Mouse (Mus musculus): Measurements from ENCODE around the gene Prrx1.

Prrx1 gene

DNA sequence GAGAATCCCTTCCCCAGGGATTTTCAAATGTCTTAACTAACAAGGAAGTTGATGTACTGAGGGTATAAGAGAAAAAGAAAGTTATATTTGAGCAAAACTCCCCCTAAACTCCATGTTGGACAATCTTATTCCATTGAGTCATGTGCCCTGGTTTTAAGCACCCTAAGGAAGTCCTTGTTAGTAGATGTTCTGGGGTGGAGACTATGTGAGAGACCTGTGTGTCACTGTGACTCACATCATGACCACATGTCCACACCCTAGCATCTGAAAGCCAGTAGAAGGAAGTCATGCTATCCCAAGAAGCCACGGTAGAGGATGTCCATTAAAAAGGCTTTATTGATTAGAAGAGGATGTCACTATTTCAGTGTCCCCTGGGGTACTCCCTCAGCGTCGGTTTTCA is 40.4 kb downstream of the Prrx1 start:
- 88% methylated on average over 3 of the region's 3 CpGs for WGBS

DNA sequence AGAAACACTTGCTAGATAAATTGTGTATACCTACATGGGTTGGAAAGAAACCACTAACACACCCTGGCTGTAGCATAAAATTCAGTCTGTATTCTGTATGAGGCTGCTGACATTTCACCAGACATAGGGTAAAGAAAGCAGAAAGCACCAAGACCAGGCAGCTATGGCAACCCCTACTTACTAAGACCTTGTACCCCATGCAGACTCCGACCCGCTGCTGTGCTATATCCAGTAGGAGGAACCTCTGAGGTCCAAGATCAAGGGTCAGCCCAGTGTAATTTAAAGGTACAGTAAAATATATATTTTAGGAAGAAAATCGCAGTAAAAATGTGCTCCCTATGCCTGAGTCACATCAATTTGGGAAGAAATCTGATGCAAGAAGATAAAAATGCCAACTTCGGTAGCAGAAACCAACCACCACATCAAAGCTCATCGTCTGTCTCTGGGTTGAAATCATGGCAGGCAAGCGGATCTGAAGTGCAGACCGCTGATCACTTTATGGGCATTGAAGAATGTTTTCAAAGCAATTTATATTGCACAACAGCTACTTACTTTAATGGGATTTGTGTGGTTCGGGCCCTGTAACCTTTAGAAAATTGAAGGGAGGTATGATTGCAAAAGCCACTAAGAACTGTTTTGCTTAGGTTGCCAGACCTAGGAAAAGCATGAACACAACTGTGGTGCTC is 46.5 kb downstream of the Prrx1 start:
- WGBS, result 85% methylated on average over 8 of the region's 8 CpGs

DNA sequence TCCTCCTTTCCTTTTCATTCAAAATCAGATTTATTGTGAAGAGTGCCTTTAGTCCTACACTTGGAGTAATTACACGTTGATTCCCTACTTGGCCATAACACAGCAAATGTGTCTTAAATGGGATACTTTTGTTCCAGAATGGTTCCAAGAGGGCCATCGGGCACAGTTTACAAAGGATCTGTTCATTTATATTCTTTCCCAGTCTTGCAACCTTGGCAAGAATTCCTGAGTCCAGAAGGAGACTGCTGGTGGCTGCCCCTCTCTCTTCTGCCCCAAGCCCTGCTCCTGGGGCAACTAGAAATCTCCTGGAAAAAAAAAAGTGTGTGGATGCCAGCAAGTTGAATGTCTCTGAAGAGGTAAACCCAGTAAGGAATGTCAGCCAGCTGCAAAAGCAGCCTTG is 56.2 kb downstream of the Prrx1 start:
- 46% methylated on average over 2 of the region's 2 CpGs for WGBS

DNA sequence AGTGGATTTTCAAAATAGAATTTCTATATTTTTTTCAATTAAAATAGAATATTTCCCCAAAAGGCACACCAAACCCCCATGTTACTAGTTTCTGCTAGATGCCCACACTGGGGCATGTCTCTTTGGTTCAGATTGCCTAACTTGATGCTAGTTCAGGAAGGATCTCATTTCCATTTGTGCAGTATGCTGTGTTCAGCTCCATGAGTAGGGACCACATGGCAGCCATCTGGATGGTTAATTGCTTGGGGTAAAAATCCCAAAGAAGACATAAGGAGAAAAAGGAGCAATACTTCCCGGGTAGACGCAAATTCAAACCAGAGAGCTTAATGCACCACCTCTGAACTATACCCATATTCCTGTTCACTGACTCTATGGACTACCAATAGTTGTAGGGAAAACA is 57.6 kb downstream of the Prrx1 start:
- WGBS, result 57% methylated on average over 2 of the region's 2 CpGs

DNA sequence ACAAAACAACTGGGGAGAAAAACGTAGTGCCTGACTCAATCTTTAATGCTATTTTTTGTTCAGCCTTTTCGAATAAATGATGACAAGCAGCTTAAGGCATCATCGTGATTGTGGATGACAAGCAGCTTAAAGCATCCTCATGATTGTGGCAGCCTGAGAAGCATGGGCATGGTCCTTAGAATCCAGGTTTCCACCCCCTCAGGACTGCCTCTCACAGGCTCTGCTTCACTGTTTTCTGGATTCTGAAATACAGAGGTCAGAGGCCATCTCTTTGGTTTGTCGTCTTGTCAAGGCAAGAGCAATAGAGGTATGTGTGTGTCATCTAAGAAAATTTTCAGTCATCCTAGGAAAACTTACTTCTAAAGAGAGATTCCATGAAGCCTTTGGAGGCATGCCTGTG is 60.7 kb downstream of the Prrx1 start:
- 69% methylated on average over 4 of the region's 4 CpGs for WGBS

DNA sequence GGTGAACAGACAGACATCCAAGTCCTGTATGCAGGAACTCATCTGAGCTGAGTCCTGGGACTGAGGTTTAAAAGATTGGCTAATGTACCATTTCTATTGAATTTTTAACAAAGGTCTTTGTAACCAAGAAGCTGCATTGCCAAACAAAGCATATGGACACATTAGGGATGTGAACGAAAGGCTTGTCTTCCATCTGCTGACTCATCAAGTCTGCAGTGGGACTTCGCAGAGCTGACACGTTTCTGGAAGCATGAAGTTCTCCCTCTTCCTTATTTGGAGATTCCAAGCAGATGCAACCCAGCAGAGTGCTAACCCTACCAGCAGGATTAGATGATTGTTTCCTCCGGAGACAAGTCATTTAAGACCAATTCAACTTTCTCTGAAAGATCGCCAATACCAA is 61.2 kb downstream of the Prrx1 start:
- 36% methylated on average over 5 of the region's 5 CpGs for WGBS

DNA sequence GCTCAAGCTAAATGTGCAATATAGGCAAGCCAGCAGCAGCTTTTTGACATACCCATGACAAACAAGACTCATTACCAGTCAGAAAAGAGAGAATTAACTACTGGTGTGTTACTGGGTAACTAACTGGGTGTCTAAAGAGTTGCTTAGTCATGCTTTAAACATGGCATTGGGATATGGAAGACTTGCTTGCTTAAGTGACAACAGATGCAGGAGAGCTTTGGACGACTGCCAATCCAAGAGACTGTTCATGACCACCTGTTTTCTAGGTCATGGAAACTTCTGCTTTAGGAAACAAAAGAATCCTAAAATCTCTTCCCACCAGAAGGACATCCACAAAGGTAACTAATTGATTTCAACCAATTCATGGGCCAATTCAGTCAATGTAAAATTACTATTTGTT is 61.7 kb downstream of the Prrx1 start:
- 80% methylated on average over 1 of the region's 1 CpGs for WGBS

DNA sequence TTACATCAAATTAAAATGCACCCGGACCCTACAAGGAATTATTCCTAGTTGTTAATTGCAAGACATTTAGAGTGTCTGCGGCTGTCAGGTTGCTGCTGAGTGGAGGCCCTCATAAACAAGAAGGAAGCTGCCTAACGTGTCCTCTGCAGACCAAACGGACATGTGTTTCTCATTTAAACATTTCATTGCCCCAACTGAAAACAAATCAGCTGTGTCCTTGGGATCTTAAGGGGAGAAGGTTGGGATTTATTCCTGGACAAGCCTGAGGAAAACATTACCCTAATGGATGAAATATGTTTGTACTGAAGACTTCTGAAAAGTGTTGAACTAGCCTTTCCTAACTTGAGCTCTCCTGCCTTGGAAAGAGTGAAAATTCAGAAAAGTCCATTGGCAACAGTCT is 74.6 kb downstream of the Prrx1 start:
- 81% methylated on average over 4 of the region's 4 CpGs for WGBS

DNA sequence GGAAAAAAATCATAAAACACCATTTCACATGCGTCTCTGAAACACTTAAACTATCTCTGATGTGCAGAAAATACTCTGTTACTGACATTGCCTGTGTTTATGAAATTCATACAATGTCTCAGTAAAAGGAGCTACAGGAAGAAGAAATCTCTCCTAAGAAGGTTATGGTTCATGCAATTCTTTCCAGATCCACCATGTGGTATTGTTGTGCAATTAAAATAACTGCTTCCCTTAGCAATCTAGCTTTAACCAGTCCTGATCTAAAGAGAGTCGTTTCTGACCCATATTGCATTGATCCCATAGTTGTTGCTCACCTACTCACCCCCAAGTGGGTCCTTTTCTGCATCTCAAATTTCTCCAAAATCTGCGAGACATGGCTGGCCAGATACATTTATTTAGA is 82.3 kb downstream of the Prrx1 start:
- WGBS, result 65% methylated on average over 3 of the region's 3 CpGs

DNA sequence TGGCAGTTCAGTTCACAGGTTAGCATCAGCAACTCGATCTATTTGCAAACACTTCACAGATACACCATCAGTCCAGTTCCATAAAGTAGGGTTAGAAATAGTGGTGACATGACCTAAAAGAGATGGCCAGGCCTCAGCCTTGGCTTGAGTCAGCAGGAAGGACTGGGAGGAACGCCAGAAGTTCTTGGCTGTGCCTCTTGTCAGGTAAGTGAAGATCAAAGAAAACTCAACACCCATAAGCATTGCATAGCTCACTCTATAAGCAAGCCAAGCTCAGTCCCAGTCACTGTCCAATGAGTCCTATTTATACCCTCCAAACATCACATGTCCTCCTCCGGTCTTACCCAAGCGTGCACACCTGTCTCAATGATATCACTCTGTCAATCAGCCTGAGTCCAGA is 87.2 kb downstream of the Prrx1 start:
- WGBS, result 93% methylated on average over 4 of the region's 4 CpGs

DNA sequence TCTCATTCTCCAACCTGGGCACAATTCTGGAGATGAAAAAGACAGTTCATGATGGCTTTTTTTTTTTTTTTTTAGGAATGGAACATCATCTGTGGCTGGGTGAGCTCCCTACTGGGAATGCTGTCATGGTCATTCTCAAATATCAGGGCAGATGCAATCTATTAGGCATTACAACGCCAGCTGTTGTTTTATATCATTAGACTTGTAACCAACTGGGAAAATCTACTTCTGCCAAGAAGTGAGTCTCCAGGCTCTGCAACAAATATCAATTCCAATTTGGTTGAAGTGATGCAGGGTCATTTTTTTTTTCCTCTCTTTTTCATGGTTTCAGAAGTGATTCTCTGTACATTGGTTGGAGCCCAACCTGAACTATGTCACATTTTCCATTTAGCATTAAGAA is 91.7 kb downstream of the Prrx1 start:
- 93% methylated on average over 1 of the region's 1 CpGs for WGBS

DNA sequence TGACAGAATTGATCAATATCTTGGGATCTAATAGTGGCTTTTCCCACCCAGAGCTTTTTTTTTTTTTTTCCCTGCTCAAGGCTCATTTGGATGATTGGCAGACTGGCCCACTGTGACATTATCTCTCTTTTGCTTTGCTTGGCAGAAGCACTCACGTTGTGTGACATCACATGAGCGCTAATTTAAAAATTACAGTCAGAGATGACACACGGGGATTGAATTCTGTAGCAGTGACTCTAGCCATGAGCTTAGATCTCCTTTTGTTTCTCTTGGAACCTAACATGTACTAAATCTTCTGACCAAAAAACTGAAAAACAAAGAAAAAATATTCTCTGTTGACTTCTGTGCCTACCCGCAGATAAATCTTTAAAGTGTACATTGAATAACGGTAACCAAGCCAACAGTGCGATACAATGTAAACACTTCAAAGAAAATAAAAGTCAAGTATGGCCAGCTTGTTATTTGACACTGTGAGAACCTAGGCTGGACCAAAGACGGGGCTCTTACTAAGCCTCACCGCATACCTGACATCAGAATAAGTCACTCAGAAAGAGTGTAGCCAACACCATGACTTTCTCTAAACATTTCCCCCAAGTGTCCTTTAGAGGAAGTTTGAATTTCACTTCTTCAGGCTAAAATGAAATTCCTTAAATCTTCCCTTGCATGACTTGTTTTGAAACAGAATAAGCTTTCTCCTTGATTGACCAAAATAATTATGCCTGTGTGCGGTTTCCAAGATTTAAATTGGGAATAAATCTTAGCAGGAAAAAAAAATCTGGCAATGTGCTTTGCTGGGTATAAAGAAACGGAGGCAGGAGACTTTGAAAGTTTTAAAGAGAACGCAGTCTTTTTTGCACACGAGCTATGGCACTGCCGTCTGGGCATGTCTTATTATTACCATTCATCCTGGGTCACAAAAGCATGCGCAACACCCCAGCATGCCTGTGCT is 104.3 kb downstream of the Prrx1 start:
- 42% methylated on average over 14 of the region's 14 CpGs for WGBS

DNA sequence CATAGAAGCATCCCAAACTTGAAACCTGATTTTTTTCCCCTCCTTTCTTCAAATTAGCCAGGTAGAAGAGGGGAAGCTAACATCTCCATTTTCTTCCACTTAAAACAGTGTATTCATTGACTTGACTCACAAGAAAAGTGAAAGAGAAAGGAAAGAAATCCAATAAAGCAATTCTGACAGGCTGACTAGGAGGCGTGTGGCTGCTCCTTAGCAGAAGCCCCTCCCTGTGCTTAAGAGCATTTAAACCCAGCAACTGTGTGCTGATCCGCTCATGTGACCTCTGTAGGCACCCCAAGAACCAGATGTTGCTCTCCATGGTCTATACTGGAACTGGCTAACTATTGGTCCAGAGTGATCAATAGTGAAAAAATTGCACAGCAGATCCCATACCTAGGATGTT is 114.7 kb downstream of the Prrx1 start:
- 86% methylated on average over 2 of the region's 2 CpGs for WGBS

DNA sequence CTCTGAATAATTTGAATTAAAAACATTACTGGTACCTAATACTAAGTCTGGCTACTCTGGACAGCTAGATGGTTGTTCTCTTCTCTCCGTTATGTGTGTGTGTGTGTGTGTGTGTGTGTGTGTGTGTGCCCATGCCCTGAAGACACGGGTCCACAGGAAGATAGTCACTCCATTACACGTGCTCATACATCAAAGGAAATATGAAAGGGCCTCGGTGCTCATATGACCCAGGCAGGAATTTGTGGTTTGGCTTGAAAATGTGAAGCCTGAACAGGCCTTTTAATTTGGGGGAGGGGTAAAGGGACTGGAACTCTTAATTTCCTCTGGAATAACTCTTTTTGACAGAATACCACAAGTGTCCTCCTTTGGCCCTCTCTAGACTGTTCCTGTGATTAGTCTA is 115.5 kb downstream of the Prrx1 start:
- WGBS, result 83% methylated on average over 4 of the region's 4 CpGs

Measured in cerebral cortex, adult 2 months (tissue).